Mouse (Mus musculus): ENCODE measurements at regions not wholly inside any gene's neighbourhood (a gene's known extent, or its start where the extent isn't known, plus 50 kb on each side); places are given as distances from the start of the nearest gene placed in this dataset.

DNA sequence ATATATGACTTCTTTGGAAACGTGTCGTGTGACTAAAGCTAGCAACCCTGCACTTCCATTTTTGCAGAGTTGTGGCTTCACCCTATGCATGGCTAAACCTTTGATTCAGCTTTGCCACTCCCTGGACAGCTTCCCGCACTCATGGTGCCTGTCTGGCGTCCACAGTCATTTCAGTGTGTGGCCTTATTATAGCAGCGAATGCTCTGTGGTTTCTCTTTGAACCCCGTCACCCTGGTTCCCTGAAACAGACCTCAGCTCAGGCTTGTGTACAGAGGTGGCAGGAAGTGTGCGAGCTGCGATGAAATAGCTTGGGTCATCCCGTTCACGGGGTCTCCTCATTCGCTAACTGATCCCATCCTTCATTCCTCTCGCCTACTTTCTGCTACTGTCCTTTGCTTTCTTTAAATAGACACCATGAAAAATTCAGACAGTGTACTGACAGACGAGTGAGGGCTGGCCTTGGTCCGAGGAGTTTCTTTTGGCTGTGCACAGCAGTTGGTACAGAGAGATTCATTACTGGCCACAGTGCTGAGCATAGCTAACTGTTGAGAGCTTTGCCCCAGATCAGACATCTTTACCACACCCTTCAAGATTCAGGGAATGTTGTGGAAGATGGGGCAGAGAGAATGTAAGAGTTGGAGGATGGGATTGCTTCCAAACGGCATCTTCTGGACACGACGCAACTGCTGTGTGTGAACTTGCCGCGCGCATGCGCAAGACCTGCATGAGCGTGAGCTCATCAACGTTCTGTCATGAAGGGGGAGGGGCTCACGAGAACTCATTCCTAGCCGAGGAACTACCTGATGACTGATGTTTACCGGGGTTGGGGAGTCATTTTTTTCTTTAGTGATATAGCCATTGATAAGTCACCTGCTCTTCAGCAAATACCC lies 77.5 kb upstream of the Stt3b start:
- TF ChIP-seq POLR2A (IDR thresholded peaks at IDR 0.05; ENCODE audit: low read depth, low read length) (no peak), CTCF (IDR thresholded peaks at IDR 0.05; ENCODE audit: borderline replicate concordance, insufficient read depth, low read length) (no peak)

All from embryonic fibroblast, embryonic 13.5 days (primary cell).